Mouse (Mus musculus): ENCODE measurements around the gene Psmd1. TPM values are rescaled to one million over a fixed set of nuclear protein-coding genes. Genes with fewer than 3 reads are reported as not detected.

The Psmd1 gene
- polyA plus RNA-seq, 1 experiment = 72.1 TPM

GRCm38 (mm10) chr1:86058856-86059769 lies 5.1 kb upstream of the Psmd1 start:
- H3K4me1 ChIP-seq (ENCODE audit: control insufficient read depth, insufficient read depth, low read length) = no peaks in the 10 kb centered on the region
- TF ChIP-seq CTCF (IDR thresholded peaks at IDR 0.05; ENCODE audit: extremely low read depth, insufficient read depth, low read length) = peak; percentile 91
- peak; percentile 65 for TF ChIP-seq POLR2A (IDR thresholded peaks at IDR 0.05; ENCODE audit: extremely low read depth, insufficient read depth, low read length)
- no peak overlapping the region for H3K27ac ChIP-seq (ENCODE audit: insufficient read depth, low read length)
- peak overlapping the region; percentile 51 for H3K4me3 ChIP-seq (ENCODE audit: insufficient read depth, low read length)

GRCm38 (mm10) chr1:86062523-86062922 lies 1.7 kb upstream of the Psmd1 start:
- Histone ChIP-seq H3K27ac (ENCODE audit: insufficient read depth, low read length) (no peak overlapping the region), H3K4me3 (ENCODE audit: insufficient read depth, low read length) (no peak overlapping the region), H3K4me1 (ENCODE audit: control insufficient read depth, insufficient read depth, low read length) (peaks cover 3% of the 10 kb centered on the region; the same call in 1 of the 2 replicates)
- TF ChIP-seq CTCF (IDR thresholded peaks at IDR 0.05; ENCODE audit: extremely low read depth, insufficient read depth, low read length) (no peak), POLR2A (IDR thresholded peaks at IDR 0.05; ENCODE audit: extremely low read depth, insufficient read depth, low read length) (no peak)

- H3K27ac ChIP-seq (ENCODE audit: insufficient read depth, low read length) = no peak overlapping the region
- no peaks in the 10 kb centered on the region; the same call in 1 of the 2 replicates for H3K4me1 ChIP-seq (ENCODE audit: control insufficient read depth, insufficient read depth, low read length)
- no peak overlapping the region for H3K4me3 ChIP-seq (ENCODE audit: insufficient read depth, low read length)
- TF ChIP-seq CTCF (IDR thresholded peaks at IDR 0.05; ENCODE audit: extremely low read depth, insufficient read depth, low read length) = no peak
- TF ChIP-seq POLR2A (IDR thresholded peaks at IDR 0.05; ENCODE audit: extremely low read depth, insufficient read depth, low read length) = no peak
These were observed 12.4 kb downstream of the Psmd1 start for GRCm38 (mm10) chr1:86076565-86076964.

- H3K4me1 ChIP-seq (ENCODE audit: control insufficient read depth, insufficient read depth, low read length) = no peaks in the 10 kb centered on the region
- TF ChIP-seq CTCF (IDR thresholded peaks at IDR 0.05; ENCODE audit: extremely low read depth, insufficient read depth, low read length) = no peak
- no peak overlapping the region for H3K27ac ChIP-seq (ENCODE audit: insufficient read depth, low read length)
- H3K4me3 ChIP-seq (ENCODE audit: insufficient read depth, low read length) = no peak overlapping the region
These were observed 30.2 kb downstream of the Psmd1 start for GRCm38 (mm10) chr1:86094413-86094812.

GRCm38 (mm10) chr1:86105054-86105453 lies 40.9 kb downstream of the Psmd1 start:
- no peak overlapping the region for H3K4me3 ChIP-seq (ENCODE audit: insufficient read depth, low read length)
- no peaks in the 10 kb centered on the region; the same call in 1 of the 2 replicates for H3K4me1 ChIP-seq (ENCODE audit: control insufficient read depth, insufficient read depth, low read length)
- no peak overlapping the region for H3K27ac ChIP-seq (ENCODE audit: insufficient read depth, low read length)
- TF ChIP-seq POLR2A (IDR thresholded peaks at IDR 0.05; ENCODE audit: extremely low read depth, insufficient read depth, low read length) = no peak
- TF ChIP-seq CTCF (IDR thresholded peaks at IDR 0.05; ENCODE audit: extremely low read depth, insufficient read depth, low read length) = no peak

- 0 out of 2 replicates have a peak, but pooled peaks have one; percentile 1 for TF ChIP-seq CTCF (IDR thresholded peaks at IDR 0.05; ENCODE audit: extremely low read depth, insufficient read depth, low read length)
- TF ChIP-seq POLR2A (IDR thresholded peaks at IDR 0.05; ENCODE audit: extremely low read depth, insufficient read depth, low read length) = no peak
- Histone ChIP-seq H3K4me3 (ENCODE audit: insufficient read depth, low read length) (no peak within 1 kb of the TSS), H3K4me1 (ENCODE audit: control insufficient read depth, insufficient read depth, low read length) (no peaks in the 10 kb centered on the region; the same call in none of the 2 replicates), H3K27ac (ENCODE audit: insufficient read depth, low read length) (no peak within 1 kb of the TSS)
These were observed 47.6 kb downstream of the Psmd1 start, which contains the start of gene Htr2b for GRCm38 (mm10) chr1:86111779-86112178. Gene Htr2b (minus strand): TSS chr1:86111970.

DNA sequence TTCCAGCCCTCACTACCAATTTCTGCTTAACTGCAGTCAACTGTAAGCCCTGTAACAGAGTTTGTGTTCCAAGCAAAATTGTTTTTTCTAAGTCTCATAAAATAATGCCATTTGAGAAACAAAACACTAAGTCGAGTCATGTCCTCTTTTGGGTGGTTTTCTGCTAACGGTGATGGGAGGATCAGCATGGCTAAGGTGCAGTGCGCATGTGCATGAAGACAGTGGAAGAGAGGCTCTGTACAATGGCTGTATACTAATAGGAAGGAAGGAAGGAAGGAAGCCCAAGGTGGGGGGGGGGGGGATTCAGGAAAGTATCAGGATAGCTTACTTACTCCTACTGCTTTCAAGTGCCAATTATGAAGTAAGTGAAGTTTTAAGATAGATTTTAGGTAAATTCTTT lies 50.0 kb downstream of the Psmd1 start:
- Histone ChIP-seq H3K4me1 (ENCODE audit: control insufficient read depth, insufficient read depth, low read length) (no peaks in the 10 kb centered on the region; the same call in none of the 2 replicates), H3K27ac (ENCODE audit: insufficient read depth, low read length) (no peak overlapping the region), H3K4me3 (ENCODE audit: insufficient read depth, low read length) (no peak overlapping the region)
- TF ChIP-seq POLR2A (IDR thresholded peaks at IDR 0.05; ENCODE audit: extremely low read depth, insufficient read depth, low read length) = no peak
- no peak for TF ChIP-seq CTCF (IDR thresholded peaks at IDR 0.05; ENCODE audit: extremely low read depth, insufficient read depth, low read length)

- Histone ChIP-seq H3K4me1 (ENCODE audit: control insufficient read depth, insufficient read depth, low read length) (no peaks in the 10 kb centered on the region; the same call in 1 of the 2 replicates), H3K27ac (ENCODE audit: insufficient read depth, low read length) (no peak overlapping the region), H3K4me3 (ENCODE audit: insufficient read depth, low read length) (no peak overlapping the region)
- TF ChIP-seq CTCF (IDR thresholded peaks at IDR 0.05; ENCODE audit: extremely low read depth, insufficient read depth, low read length) = no peak
- TF ChIP-seq POLR2A (IDR thresholded peaks at IDR 0.05; ENCODE audit: extremely low read depth, insufficient read depth, low read length) = no peak
These were observed 55.4 kb downstream of the Psmd1 start for GRCm38 (mm10) chr1:86119549-86119948.

DNA sequence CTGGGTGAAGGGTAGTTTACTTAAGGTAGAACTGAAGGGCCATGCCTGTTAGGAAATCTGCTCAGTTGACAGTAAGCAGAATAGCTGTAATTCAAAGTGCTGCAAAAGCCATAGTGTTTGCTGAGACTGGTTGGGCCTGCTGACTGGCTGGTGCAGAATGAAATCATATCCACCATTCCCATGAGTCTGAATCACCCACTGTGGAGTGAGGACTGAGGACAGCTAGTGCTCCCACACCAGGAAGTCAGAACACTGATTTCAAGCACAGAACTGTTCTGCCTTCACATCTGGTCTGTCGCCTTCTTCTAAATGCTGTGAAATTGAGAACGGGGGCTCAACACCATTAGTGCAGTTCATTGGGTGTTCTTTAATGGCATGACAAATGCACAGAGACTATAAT lies 61.8 kb downstream of the Psmd1 start:
- H3K4me3 ChIP-seq (ENCODE audit: insufficient read depth, low read length) = no peak overlapping the region
- TF ChIP-seq CTCF (IDR thresholded peaks at IDR 0.05; ENCODE audit: extremely low read depth, insufficient read depth, low read length) = no peak
- no peak for TF ChIP-seq POLR2A (IDR thresholded peaks at IDR 0.05; ENCODE audit: extremely low read depth, insufficient read depth, low read length)
- H3K4me1 ChIP-seq (ENCODE audit: control insufficient read depth, insufficient read depth, low read length) = no peaks in the 10 kb centered on the region

GRCm38 (mm10) chr1:86133337-86133736 lies 69.2 kb downstream of the Psmd1 start, which contains the start of gene Gm21972:
Gene Gm21972 (plus strand): TSS chr1:86133637.
- Histone ChIP-seq H3K4me3 (ENCODE audit: insufficient read depth, low read length) (no peak within 1 kb of the TSS), H3K27ac (ENCODE audit: insufficient read depth, low read length) (no peak within 1 kb of the TSS), H3K4me1 (ENCODE audit: control insufficient read depth, insufficient read depth, low read length) (no peaks in the 10 kb centered on the region)
- TF ChIP-seq POLR2A (IDR thresholded peaks at IDR 0.05; ENCODE audit: extremely low read depth, insufficient read depth, low read length) (no peak), CTCF (IDR thresholded peaks at IDR 0.05; ENCODE audit: extremely low read depth, insufficient read depth, low read length) (no peak)

More for the DNA sequence above, 61.8 kb downstream of the Psmd1 start:
- no peak overlapping the region for H3K27ac ChIP-seq (ENCODE audit: insufficient read depth, low read length)
